Mouse (Mus musculus) testis, adult 2 months (tissue): ENCODE measurements around the gene 4930507D05Rik.

Experiments
- CTCF ChIP-seq: fragments of 200-500 bp; IDR thresholded peaks from 2 replicates; pipeline ENCODE4 v1.5.1; 2012; ENCODE audit warnings: low read depth, mild to moderate bottlenecking, inconsistent platforms, low read length, moderate library complexity; ENCODE audit not compliant: control insufficient read depth, insufficient read depth, insufficient replicate concordance
- POLR2A ChIP-seq: fragments of 200-500 bp; IDR thresholded peaks from 2 replicates; pipeline ENCODE4 v1.6.1; 2012; ENCODE audit warnings: low read depth, mild to moderate bottlenecking, inconsistent platforms, low read length, moderate library complexity; ENCODE audit not compliant: control insufficient read depth

GRCm38 (mm10) chr10:62401641-62402111 is 47.6 kb upstream of the 4930507D05Rik start:
- TF ChIP-seq POLR2A (no peak), CTCF (no peak)
